Comparison of ENCODE assay signal across 13 mouse cellular contexts in the genomic region with DNA sequence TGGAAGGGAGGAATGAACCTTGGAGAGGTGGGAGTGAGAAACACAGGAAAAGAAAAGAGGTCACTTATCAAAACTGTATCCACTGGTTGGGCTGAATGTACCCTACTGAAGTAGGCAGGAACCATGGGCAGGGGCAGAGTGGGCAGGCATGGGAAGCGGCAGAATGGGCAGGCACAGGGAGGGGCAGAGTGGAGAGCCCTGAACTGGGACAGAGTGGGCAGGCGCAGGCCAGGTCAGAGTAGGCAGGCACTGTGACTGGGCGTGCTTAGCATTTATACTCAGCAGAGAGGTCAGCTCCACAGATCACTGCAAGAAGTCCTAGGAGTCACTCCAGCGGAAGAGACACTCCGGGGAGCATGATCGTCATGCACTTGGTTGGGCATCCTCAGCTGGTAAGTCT. TPM values are rescaled to one million over a fixed set of nuclear protein-coding genes. Genes with fewer than 3 reads are reported as not detected.
"Had no signal": no experiment of that assay in that cellular context is flagged by ENCODE, and none has a peak within 500 bp of the region (broad histone marks: within the 10 kb centered on the region; RNA-seq: fewer than 3 reads in every experiment).

A gene (plus strand): TSS at position 301 of the 400 bp plus-strand sequence.

RNA-seq across cellular contexts. Expression of the gene that starts here (rescaled TPM):
- polyA plus RNA-seq: neural tube, embryonic 11.5 days; neural tube, embryonic 12.5 days; neural tube, embryonic 13.5 days; neural tube, embryonic 14.5 days; small intestine, adult 2 months; spleen, adult 2 months; stomach, embryonic 14.5 days; stomach, embryonic 15.5 days; stomach, embryonic 16.5 days; stomach, postnatal 0 days; thymus, adult 2 months; thymus, postnatal 0 days; urinary bladder, adult 2 months had no signal
